Mouse (Mus musculus): Measurements from ENCODE around the gene Ablim2. TPM values are rescaled to one million over a fixed set of nuclear protein-coding genes. Genes with fewer than 3 reads are reported as not detected.

Ablim2 gene
- polyA plus RNA-seq, 1 experiment from 2014 or later, result 5.7 TPM

- peaks cover 18% of the 10 kb centered on the region for H3K4me1 ChIP-seq (ENCODE audit: control insufficient read depth, insufficient read depth, low read length)
- no peaks in the 10 kb centered on the region for H3K36me3 ChIP-seq (ENCODE audit: control insufficient read depth, insufficient read depth, low read length)
- 77% methylated on average over 7 of the region's 7 CpGs for WGBS
- no peak overlapping the region for H3K4me3 ChIP-seq (ENCODE audit: low read length)
- H3K27ac ChIP-seq (ENCODE audit: low read length), result no peak overlapping the region
- no peak overlapping the region for H3K4me2 ChIP-seq (ENCODE audit: low read depth, low read length)
- H3K9me3 ChIP-seq (ENCODE audit: control insufficient read depth, low read length), result no peaks in the 10 kb centered on the region
- H3K9ac ChIP-seq (ENCODE audit: low read depth, low read length), result no peak overlapping the region
- ATAC-seq, result no peak
- no peaks in the 10 kb centered on the region for H3K27me3 ChIP-seq (replicated peaks; ENCODE audit: control insufficient read depth, insufficient read depth, low read length)
Observed at GRCm38 (mm10) chr5:35743990-35744722, 13.5 kb upstream of the Ablim2 start.

DNA sequence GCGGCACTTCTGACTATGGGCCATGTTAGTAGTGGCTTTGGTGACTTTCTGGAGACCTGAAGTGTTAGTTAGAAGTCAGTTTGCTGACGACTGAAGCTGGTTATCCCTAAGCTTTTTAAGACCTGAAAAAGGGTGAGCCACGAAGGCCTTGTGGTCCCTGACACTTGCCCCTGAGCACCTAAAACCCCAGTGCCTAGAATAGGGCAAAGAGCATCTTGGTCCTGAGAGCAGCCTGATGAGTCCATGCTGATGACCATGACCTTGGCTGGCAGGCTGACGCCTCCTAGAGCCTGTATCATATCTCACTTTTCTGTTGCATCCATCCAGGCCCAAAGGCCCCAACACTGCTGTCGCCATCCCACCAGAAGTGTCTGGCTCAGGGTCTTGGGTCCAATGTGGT, 12.3 kb upstream of the Ablim2 start:
- Histone ChIP-seq H3K27me3 (replicated peaks; ENCODE audit: control insufficient read depth, insufficient read depth, low read length) (no peaks in the 10 kb centered on the region), H3K4me3 (ENCODE audit: low read length) (no peak overlapping the region), H3K4me1 (ENCODE audit: control insufficient read depth, insufficient read depth, low read length) (peaks cover 15% of the 10 kb centered on the region), H3K27ac (ENCODE audit: low read length) (no peak overlapping the region), H3K9ac (ENCODE audit: low read depth, low read length) (no peak overlapping the region), H3K9me3 (ENCODE audit: control insufficient read depth, low read length) (no peaks in the 10 kb centered on the region), H3K4me2 (ENCODE audit: low read depth, low read length) (no peak overlapping the region), H3K36me3 (ENCODE audit: control insufficient read depth, insufficient read depth, low read length) (no peaks in the 10 kb centered on the region)
- 93% methylated on average over 5 of the region's 5 CpGs for WGBS
- no peak for ATAC-seq

GRCm38 (mm10) chr5:35746910-35747309, 10.8 kb upstream of the Ablim2 start:
- H3K4me3 ChIP-seq (ENCODE audit: low read length), result no peak overlapping the region
- WGBS, result 23% methylated on average over 4 of the region's 4 CpGs
- no peaks in the 10 kb centered on the region for H3K27me3 ChIP-seq (replicated peaks; ENCODE audit: control insufficient read depth, insufficient read depth, low read length)
- ATAC-seq, result no peak
- peaks cover under 1% of the 10 kb centered on the region; the same call in 1 of the 2 replicates for H3K4me1 ChIP-seq (ENCODE audit: control insufficient read depth, insufficient read depth, low read length)
- no peaks in the 10 kb centered on the region for H3K9me3 ChIP-seq (ENCODE audit: control insufficient read depth, low read length)
- H3K9ac ChIP-seq (ENCODE audit: low read depth, low read length), result no peak overlapping the region
- no peak overlapping the region for H3K4me2 ChIP-seq (ENCODE audit: low read depth, low read length)
- H3K27ac ChIP-seq (ENCODE audit: low read length), result no peak overlapping the region
- H3K36me3 ChIP-seq (ENCODE audit: control insufficient read depth, insufficient read depth, low read length), result no peaks in the 10 kb centered on the region

DNA sequence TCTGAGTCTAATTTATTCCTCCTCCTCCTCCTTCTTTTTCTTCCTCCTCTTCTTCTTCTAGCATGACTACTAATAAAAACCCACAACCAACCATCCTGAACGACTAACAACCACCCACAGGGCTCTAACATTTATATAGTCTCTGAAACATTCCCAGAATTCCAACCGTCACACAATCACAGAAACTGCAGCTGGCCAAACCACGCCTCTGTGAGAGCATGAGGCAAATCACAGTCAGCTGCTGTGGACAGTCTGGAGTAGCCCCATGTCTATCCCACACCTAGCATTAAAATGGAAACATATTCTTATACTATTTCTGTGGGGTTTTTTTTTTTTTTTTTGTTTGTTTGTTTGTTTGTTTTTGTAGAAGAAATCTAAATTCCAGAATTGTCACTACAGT, 8.3 kb upstream of the Ablim2 start:
- Histone ChIP-seq H3K27ac (ENCODE audit: low read length) (no peak overlapping the region), H3K36me3 (ENCODE audit: control insufficient read depth, insufficient read depth, low read length) (no peaks in the 10 kb centered on the region), H3K4me3 (ENCODE audit: low read length) (no peak overlapping the region), H3K9me3 (ENCODE audit: control insufficient read depth, low read length) (no peaks in the 10 kb centered on the region), H3K4me1 (ENCODE audit: control insufficient read depth, insufficient read depth, low read length) (no peaks in the 10 kb centered on the region), H3K27me3 (replicated peaks; ENCODE audit: control insufficient read depth, insufficient read depth, low read length) (no peaks in the 10 kb centered on the region), H3K9ac (ENCODE audit: low read depth, low read length) (no peak overlapping the region), H3K4me2 (ENCODE audit: low read depth, low read length) (no peak overlapping the region)
- ATAC-seq, result no peak
- 51% methylated on average over 3 of the region's 3 CpGs for WGBS

- H3K27ac ChIP-seq (ENCODE audit: low read length), result no peak overlapping the region
- H3K36me3 ChIP-seq (ENCODE audit: control insufficient read depth, insufficient read depth, low read length), result no peaks in the 10 kb centered on the region
- H3K9me3 ChIP-seq (ENCODE audit: control insufficient read depth, low read length), result no peaks in the 10 kb centered on the region
- H3K4me3 ChIP-seq (ENCODE audit: low read length), result no peak overlapping the region
- no peak overlapping the region for H3K9ac ChIP-seq (ENCODE audit: low read depth, low read length)
- no peak for ATAC-seq
- H3K4me1 ChIP-seq (ENCODE audit: control insufficient read depth, insufficient read depth, low read length), result no peaks in the 10 kb centered on the region
- no peak overlapping the region for H3K4me2 ChIP-seq (ENCODE audit: low read depth, low read length)
- H3K27me3 ChIP-seq (replicated peaks; ENCODE audit: control insufficient read depth, insufficient read depth, low read length), result no peaks in the 10 kb centered on the region
- 87% methylated on average over 1 of the region's 1 CpGs for WGBS
Observed at GRCm38 (mm10) chr5:35750026-35750425, 7.7 kb upstream of the Ablim2 start.

DNA sequence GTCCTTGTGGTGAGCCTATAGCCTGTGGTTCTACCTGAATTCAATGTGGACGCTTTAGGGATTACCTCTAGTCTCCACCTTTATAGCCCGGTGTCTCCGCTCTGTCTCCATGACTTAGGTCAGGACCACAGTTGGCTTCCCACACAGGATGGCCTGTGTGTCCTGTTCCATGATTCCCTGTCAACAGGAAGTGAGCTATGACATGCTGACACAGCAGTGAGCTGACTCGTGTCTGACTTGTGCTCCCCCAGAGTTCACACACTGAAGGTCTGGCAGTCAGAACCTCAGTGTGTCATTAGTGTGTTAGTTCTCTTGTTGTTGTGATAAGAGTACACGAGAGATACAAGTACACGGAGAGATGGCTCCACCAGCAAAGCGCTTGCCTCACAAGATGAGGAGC, 6.7 kb upstream of the Ablim2 start:
- H3K4me2 ChIP-seq (ENCODE audit: low read depth, low read length), result no peak overlapping the region
- ATAC-seq, result no peak
- no peaks in the 10 kb centered on the region for H3K36me3 ChIP-seq (ENCODE audit: control insufficient read depth, insufficient read depth, low read length)
- no peak overlapping the region for H3K27ac ChIP-seq (ENCODE audit: low read length)
- no peak overlapping the region for H3K9ac ChIP-seq (ENCODE audit: low read depth, low read length)
- no peaks in the 10 kb centered on the region for H3K4me1 ChIP-seq (ENCODE audit: control insufficient read depth, insufficient read depth, low read length)
- H3K27me3 ChIP-seq (replicated peaks; ENCODE audit: control insufficient read depth, insufficient read depth, low read length), result no peaks in the 10 kb centered on the region
- WGBS, result 74% methylated on average over 7 of the region's 7 CpGs
- H3K9me3 ChIP-seq (ENCODE audit: control insufficient read depth, low read length), result no peaks in the 10 kb centered on the region
- H3K4me3 ChIP-seq (ENCODE audit: low read length), result no peak overlapping the region

GRCm38 (mm10) chr5:35755131-35755733, 2.4 kb upstream of the Ablim2 start:
- WGBS, result 21% methylated on average over 5 of the region's 5 CpGs
- H3K27ac ChIP-seq (ENCODE audit: low read length), result no peak overlapping the region
- no peak overlapping the region for H3K9ac ChIP-seq (ENCODE audit: low read depth, low read length)
- 0 out of 2 replicates have a peak, but pooled peaks cover 4% of the 10 kb centered on the region for H3K4me1 ChIP-seq (ENCODE audit: control insufficient read depth, insufficient read depth, low read length)
- H3K27me3 ChIP-seq (replicated peaks; ENCODE audit: control insufficient read depth, insufficient read depth, low read length), result peaks cover 8% of the 10 kb centered on the region
- H3K4me2 ChIP-seq (ENCODE audit: low read depth, low read length), result no peak overlapping the region
- no peaks in the 10 kb centered on the region for H3K9me3 ChIP-seq (ENCODE audit: control insufficient read depth, low read length)
- no peak for ATAC-seq
- no peaks in the 10 kb centered on the region for H3K36me3 ChIP-seq (ENCODE audit: control insufficient read depth, insufficient read depth, low read length)
- no peak overlapping the region for H3K4me3 ChIP-seq (ENCODE audit: low read length)

DNA sequence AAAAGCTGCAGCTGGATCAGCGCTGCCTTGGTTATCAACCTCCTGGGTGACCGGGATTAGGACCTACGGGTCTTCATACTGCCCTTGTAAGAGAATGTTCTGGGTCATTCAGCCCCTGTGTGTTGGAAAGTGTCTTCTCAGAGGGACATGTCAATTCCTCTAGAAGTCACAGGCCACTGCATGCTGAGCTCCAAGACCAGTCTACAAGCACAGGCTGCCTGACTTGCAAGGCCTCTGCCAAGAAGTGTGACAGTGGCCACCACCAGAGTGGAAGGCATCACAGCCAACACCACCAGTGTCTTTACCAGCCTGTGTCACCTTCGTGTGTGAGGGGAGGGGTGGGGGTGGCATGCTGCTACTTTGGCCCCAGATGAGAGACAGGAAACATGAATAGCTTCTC, 1.7 kb upstream of the Ablim2 start:
- ATAC-seq, result no peak
- H3K4me1 ChIP-seq (ENCODE audit: control insufficient read depth, insufficient read depth, low read length), result 0 out of 2 replicates have a peak, but pooled peaks cover 4% of the 10 kb centered on the region
- H3K4me3 ChIP-seq (ENCODE audit: low read length), result no peak overlapping the region
- H3K4me2 ChIP-seq (ENCODE audit: low read depth, low read length), result no peak overlapping the region
- H3K9me3 ChIP-seq (ENCODE audit: control insufficient read depth, low read length), result no peaks in the 10 kb centered on the region
- H3K36me3 ChIP-seq (ENCODE audit: control insufficient read depth, insufficient read depth, low read length), result no peaks in the 10 kb centered on the region
- no peak overlapping the region for H3K27ac ChIP-seq (ENCODE audit: low read length)
- WGBS, result 84% methylated on average over 4 of the region's 4 CpGs
- no peak overlapping the region for H3K9ac ChIP-seq (ENCODE audit: low read depth, low read length)
- H3K27me3 ChIP-seq (replicated peaks; ENCODE audit: control insufficient read depth, insufficient read depth, low read length), result peaks cover 13% of the 10 kb centered on the region

GRCm38 (mm10) chr5:35756997-35757638, 562 bp upstream of the Ablim2 start:
- WGBS, result 8% methylated on average over 26 of the region's 26 CpGs
- Histone ChIP-seq H3K4me1 (ENCODE audit: control insufficient read depth, insufficient read depth, low read length) (0 out of 2 replicates have a peak, but pooled peaks cover 4% of the 10 kb centered on the region), H3K4me3 (ENCODE audit: low read length) (peak overlapping the region; percentile 55), H3K36me3 (ENCODE audit: control insufficient read depth, insufficient read depth, low read length) (no peaks in the 10 kb centered on the region), H3K4me2 (ENCODE audit: low read depth, low read length) (peak overlapping the region; percentile 96), H3K9me3 (ENCODE audit: control insufficient read depth, low read length) (no peaks in the 10 kb centered on the region), H3K27me3 (replicated peaks; ENCODE audit: control insufficient read depth, insufficient read depth, low read length) (peaks cover 13% of the 10 kb centered on the region), H3K9ac (ENCODE audit: low read depth, low read length) (peak overlapping the region; percentile 45), H3K27ac (ENCODE audit: low read length) (peak overlapping the region; percentile 65; the same call in 1 of the 2 replicates)
- ATAC-seq, result peak; percentile 67

Data from intestine, embryonic 16.5 days (tissue).